ENCODE assay signal across 7 mouse cellular contexts in genomic region chr9:44604290-44604778, GRCm38 (mm10). TPM values are rescaled to one million over a fixed set of nuclear protein-coding genes. Genes with fewer than 3 reads are reported as not detected.
A peak's percentile ranks its signal among the peaks of the same experiment; 100 is the strongest.
DNase-seq lines count a peak whose midpoint lies in the region; ATAC-seq and TF ChIP-seq lines count a peak whose summit lies in the region.

No protein-coding gene starts in this region.

- peak overlapping the region; percentile 91 for H3K9ac ChIP-seq in intestine, postnatal 0 days (ENCODE audit: low read depth, low read length)
- peak overlapping the region; percentile 100 for H3K9ac ChIP-seq in midbrain, embryonic 11.5 days (ENCODE audit: low read length)

- 0 out of 2 replicates have a peak, but pooled peaks cover 10% of the 10 kb centered on the region for H3K36me3 ChIP-seq in intestine, postnatal 0 days (ENCODE audit: control insufficient read depth, insufficient read depth)
- H3K36me3 ChIP-seq in midbrain, embryonic 11.5 days (ENCODE audit: control insufficient read depth, insufficient read depth, low read length) = peaks cover 13% of the 10 kb centered on the region; the same call in 1 of the 2 replicates

- peak overlapping the region; percentile 97 for H3K27ac ChIP-seq in intestine, postnatal 0 days (ENCODE audit: low read depth, low read length)
- H3K27ac ChIP-seq in midbrain, embryonic 11.5 days (ENCODE audit: low read depth, low read length) = peak overlapping the region; percentile 98

- peak; percentile 24; the same call in 1 of the 2 replicates for TF ChIP-seq CTCF in intestine, postnatal 0 days (IDR thresholded peaks at IDR 0.05; ENCODE audit: low read depth)

- H3K27me3 ChIP-seq in intestine, postnatal 0 days (replicated peaks; ENCODE audit: control insufficient read depth, insufficient read depth, low read length) = no peaks in the 10 kb centered on the region
- H3K27me3 ChIP-seq in midbrain, embryonic 11.5 days (ENCODE audit: control insufficient read depth, insufficient read depth, low read length) = no peaks in the 10 kb centered on the region

- WGBS in intestine, postnatal 0 days = under 1% methylated on average over 47 of the region's 65 CpGs
- under 1% methylated on average over 40 of the region's 65 CpGs for WGBS in midbrain, embryonic 11.5 days

- no peaks in the 10 kb centered on the region for H3K9me3 ChIP-seq in intestine, postnatal 0 days (ENCODE audit: control insufficient read depth)
- H3K9me3 ChIP-seq in midbrain, embryonic 11.5 days (ENCODE audit: control insufficient read depth, low read length) = no peaks in the 10 kb centered on the region

- peaks cover 4% of the 10 kb centered on the region; the same call in 1 of the 2 replicates for H3K4me1 ChIP-seq in intestine, postnatal 0 days (replicated peaks; ENCODE audit: control insufficient read depth, insufficient read depth, low read length)
- H3K4me1 ChIP-seq in midbrain, embryonic 11.5 days (ENCODE audit: control insufficient read depth, insufficient read depth, low read length) = peaks cover 26% of the 10 kb centered on the region

- peak overlapping the region; percentile 68 for H3K4me3 ChIP-seq in intestine, postnatal 0 days (ENCODE audit: low read depth, low read length)
- H3K4me3 ChIP-seq in midbrain, embryonic 11.5 days (ENCODE audit: low read depth, low read length) = peak overlapping the region; percentile 98

- peak; percentile 77 for ATAC-seq in intestine, postnatal 0 days
- peak; percentile 76 for ATAC-seq in midbrain, embryonic 11.5 days (ENCODE audit: low FRiP score)

- peak; percentile 88 for DNase-seq in adrenal gland, postnatal 10 days
- DNase-seq in embryo, embryonic 11.5 days (ENCODE audit: low read depth, low spot score) = peak; percentile 51
- peak; percentile 68 to 83 for DNase-seq in gastrocnemius, postnatal 4 days (ENCODE audit: low spot score in 2 of 2)
- peak; percentile 87 for DNase-seq in left cerebral cortex, postnatal 4 days
- DNase-seq in midbrain, embryonic 11.5 days (ENCODE audit: low spot score, missing footprints) = no peak
- peak; percentile 73 for DNase-seq in skeletal muscle tissue, adult 2 months (ENCODE audit: low read depth, low spot score)

- H3K4me2 ChIP-seq in intestine, postnatal 0 days (replicated peaks; ENCODE audit: low read depth) = peak overlapping the region; percentile 87
- H3K4me2 ChIP-seq in midbrain, embryonic 11.5 days = peak overlapping the region; percentile 65

- intact Hi-C loops in left cerebral cortex, postnatal 4 days (cut with DNase I) = no loop called here

RNA-seq across cellular contexts. Expression of gene Ddx6, which starts 0.4 kb away (rescaled TPM):
- total RNA-seq in adrenal gland, postnatal 10 days (2021) = 100 to 1,000 TPM; 106 to 118 TPM
- total RNA-seq in gastrocnemius, postnatal 4 days (2021) = 100 to 1,000 TPM in 1 of 2 experiments, 10 to 100 TPM in 1; 99.3 to 101 TPM
- polyA plus RNA-seq in intestine, postnatal 0 days (2015; fragmentation: Nextera tagmentation; extraction: Ambion mirVana) = 7.3 and 9.5 TPM in 2 replicates
- total RNA-seq in left cerebral cortex, postnatal 4 days (2021) = 100 to 1,000 TPM; 144 to 146 TPM
- 11.9 and 13.8 TPM in 2 replicates for polyA plus RNA-seq in midbrain, embryonic 11.5 days (2014; fragmentation: Nextera tagmentation; extraction: Ambion mirVana)

RNA-seq across cellular contexts. Expression of gene Cxcr5, which starts 42.7 kb away (rescaled TPM):
- total RNA-seq in adrenal gland, postnatal 10 days (2021) = 1 to 10 TPM; 1.0 to 1.4 TPM
- total RNA-seq in gastrocnemius, postnatal 4 days (2021) = under 1 TPM; 0.10 TPM
- polyA plus RNA-seq in intestine, postnatal 0 days (2015; fragmentation: Nextera tagmentation; extraction: Ambion mirVana) = 0.21 and 0.25 TPM in 2 replicates
- total RNA-seq in left cerebral cortex, postnatal 4 days (2021) = not detected
- 0.10 TPM in 1 of 2 replicates, not detected in the other for polyA plus RNA-seq in midbrain, embryonic 11.5 days (2014; fragmentation: Nextera tagmentation; extraction: Ambion mirVana)
